Mouse (Mus musculus): Measurements from ENCODE around the gene Glycam1. TPM values are rescaled to one million over a fixed set of nuclear protein-coding genes. Genes with fewer than 3 reads are reported as not detected.

Glycam1 gene
- polyA plus RNA-seq (2017; shearing (Covaris generic)) = not detected

GRCm38 (mm10) chr15:103564981-103565380, at the start of gene Glycam1:
Gene Glycam1 (minus strand): TSS chr15:103565081.

GRCm38 (mm10) chr15:103537822-103538213, 27.1 kb downstream of the Glycam1 start, which contains the start of gene Ppp1r1a:
Gene Ppp1r1a (minus strand): TSS chr15:103538003.

Other genes with a start within 250 kb of the Glycam1 start
- gene Zfp385a, start 225.0 kb downstream of the Glycam1 start, polyA plus RNA-seq (2017; shearing (Covaris generic)) = 0.26 TPM
- gene Itga5, start 198.3 kb downstream of the Glycam1 start, polyA plus RNA-seq (2017; shearing (Covaris generic)) = 6.7 TPM
- not detected for gene Gtsf1, start 134.6 kb downstream of the Glycam1 start, polyA plus RNA-seq (2017; shearing (Covaris generic))
- gene Gtsf2, start 116.6 kb downstream of the Glycam1 start, polyA plus RNA-seq (2017; shearing (Covaris generic)) = not detected
- gene Nckap1l, start 111.3 kb downstream of the Glycam1 start, polyA plus RNA-seq (2017; shearing (Covaris generic)) = 183 TPM
- gene Pde1b, start 62.0 kb downstream of the Glycam1 start, polyA plus RNA-seq (2017; shearing (Covaris generic)) = 3.0 TPM
- gene Ppp1r1a, start 27.1 kb downstream of the Glycam1 start, polyA plus RNA-seq (2017; shearing (Covaris generic)) = not detected
- not detected for gene Mucl1, start 190.4 kb upstream of the Glycam1 start, polyA plus RNA-seq (2017; shearing (Covaris generic))